Mouse (Mus musculus) liver, embryonic 14.5 days (tissue): ENCODE results near the gene BC016579. TPM values are rescaled to one million over a fixed set of nuclear protein-coding genes. Genes with fewer than 3 reads are reported as not detected.

Experiments used
- ATAC-seq: fragments of 200-750 bp; cut with Nextera tagmentation; 2 replicates; pipeline ENCODE4 v1.8.0; 2017; ENCODE audit warnings: moderate number of reproducible peaks, mild to moderate bottlenecking, moderate library complexity; ENCODE audit not compliant: insufficient read depth
- DNase-seq, 3 experiments: peaks; one replicate each; pipeline ENCODE4 v3.0.0-alpha.2; 2012 to 2013; ENCODE audit warnings: low read depth in 3 of 3, low spot score in 3 of 3
- H3K27ac ChIP-seq: fragments of 300-500 bp; sonication (generic); 2 replicates; pipeline ENCODE4 v1.5.1; 2014; ENCODE audit warnings: moderate library complexity, mild to moderate bottlenecking, control low read depth, inconsistent platforms
- H3K27me3 ChIP-seq: fragments of 300-500 bp; sonication (generic); 2 replicates; pipeline ENCODE4 v1.6.1; 2014; ENCODE audit warnings: mild to moderate bottlenecking, low read length, moderate library complexity; ENCODE audit not compliant: control insufficient read depth, insufficient read depth
- H3K36me3 ChIP-seq: fragments of 300-500 bp; sonication (generic); replicated peaks from 2 replicates; pipeline ENCODE4 v1.6.1; 2014; ENCODE audit warnings: low read depth; ENCODE audit not compliant: control insufficient read depth, insufficient read depth
- H3K4me1 ChIP-seq, 2 experiments: fragments of 200-500 bp in 1 of 2; fragments of 300-500 bp in 1 of 2; sonication (generic) in 1 of 2; replicated peaks; 2 replicates each; pipeline ENCODE4 v1.6.1; 2012 to 2014; ENCODE audit warnings: antibody characterized with exemption in 1 of 2, inconsistent platforms in 1 of 2, low read length in 1 of 2; ENCODE audit not compliant: control insufficient read depth in 2 of 2, insufficient read depth in 2 of 2
- H3K4me2 ChIP-seq: fragments of 300-500 bp; sonication (generic); 2 replicates; pipeline ENCODE4 v1.6.1; 2014; ENCODE audit warnings: low read depth, mild to moderate bottlenecking, control low read depth, moderate library complexity
- H3K4me3 ChIP-seq, 2 experiments: fragments of 200-500 bp in 1 of 2; fragments of 300-500 bp in 1 of 2; sonication (generic) in 1 of 2; 2 replicates each; pipeline ENCODE4 v1.5.1; 2012 to 2014; ENCODE audit warnings: low read depth in 2 of 2, low read length in 2 of 2, mild to moderate bottlenecking in 2 of 2, control low read depth in 1 of 2, inconsistent platforms in 1 of 2, moderate library complexity in 1 of 2; ENCODE audit not compliant: insufficient read depth in 1 of 2
- H3K9ac ChIP-seq: fragments of 300-500 bp; sonication (generic); replicated peaks from 2 replicates; pipeline ENCODE4 v1.6.1; 2014; ENCODE audit warnings: mild to moderate bottlenecking, control low read depth, moderate library complexity
- H3K9me3 ChIP-seq: fragments of 300-500 bp; sonication (generic); 2 replicates; pipeline ENCODE4 v1.6.1; 2016; ENCODE audit warnings: low read length, mixed read lengths; ENCODE audit not compliant: control insufficient read depth
- CTCF ChIP-seq: IDR thresholded peaks from 2 replicates; pipeline ENCODE4 v1.5.1; 2016; ENCODE audit warnings: antibody characterized with exemption, low read depth, control low read depth
- EP300 ChIP-seq: IDR thresholded peaks from 2 replicates; pipeline ENCODE4 v1.6.1; 2016; ENCODE audit warnings: antibody characterized with exemption, low read depth
- WGBS: fragments of 180-500 bp; shearing (Covaris S2); extraction: QIAGEN DNeasy Blood & Tissue Kit; methylation state at CpG from one replicate; pipeline ENCODE4 v1.1.7; 2014; ENCODE audit not compliant: insufficient replicate concordance; 5-methylcytosine and 5-hydroxymethylcytosine counted together
- polyA plus RNA-seq, 2 experiments: library from polyadenylated mRNA; depleted of rRNA in 1 of 2; stranded (reverse) in 1 of 2; unstranded in 1 of 2; fragments of >200 nt; fragmentation: Nextera tagmentation in 1 of 2; extraction: Ambion mirVana in 1 of 2; gene quantifications; 2 replicates each; pipeline versions ENCODE4 v1.2.1 to v1.2.3; 2012 to 2014

The BC016579 gene
- polyA plus RNA-seq, 2 experiments = 0.20 to 0.23 TPM

- Histone ChIP-seq H3K36me3 (no peaks in the 10 kb centered on the region), H3K27me3 (no peaks in the 10 kb centered on the region), H3K4me3 (no peak overlapping the region), H3K4me1 (peaks cover 0 to 4% of the 10 kb centered on the region in 2 experiments; a peak in 2 of 4 replicates), H3K4me2 (no peak overlapping the region), H3K9ac (no peak overlapping the region), H3K9me3 (no peaks in the 10 kb centered on the region), H3K27ac (no peak overlapping the region)
- DNase-seq = peak in 1 of 3 experiments; percentile 22
- peak; percentile 67 for TF ChIP-seq CTCF
- TF ChIP-seq EP300 = no peak
- no peak for ATAC-seq
- 40% methylated on average over 3 of the region's 3 CpGs for WGBS
Measured at GRCm38 (mm10) chr16:45609300-45609699, 44.6 kb downstream of the BC016579 start.

GRCm38 (mm10) chr16:45608481-45608954 is 45.4 kb downstream of the BC016579 start:
- DNase-seq (peak; percentile 12 to 31 (median 24)), ATAC-seq (peak; percentile 69)
- peak; percentile 45; the same call in 1 of the 2 replicates for TF ChIP-seq CTCF
- no peak for TF ChIP-seq EP300
- Histone ChIP-seq H3K27ac (no peak overlapping the region), H3K4me1 (peaks cover 0 to 4% of the 10 kb centered on the region in 2 experiments; a peak in 2 of 4 replicates), H3K36me3 (no peaks in the 10 kb centered on the region), H3K4me2 (no peak overlapping the region), H3K9ac (no peak overlapping the region), H3K27me3 (no peaks in the 10 kb centered on the region), H3K9me3 (no peaks in the 10 kb centered on the region), H3K4me3 (no peak overlapping the region)
- 35% methylated on average over 4 of the region's 4 CpGs for WGBS

- Histone ChIP-seq H3K4me1 (no peaks in the 10 kb centered on the region), H3K4me2 (no peak overlapping the region), H3K4me3 (no peak overlapping the region), H3K9ac (no peak overlapping the region), H3K36me3 (no peaks in the 10 kb centered on the region), H3K9me3 (no peaks in the 10 kb centered on the region), H3K27ac (no peak overlapping the region), H3K27me3 (no peaks in the 10 kb centered on the region)
- no peak for TF ChIP-seq EP300
- no peak for TF ChIP-seq CTCF
- DNase-seq = no peak
- ATAC-seq = no peak
Measured at GRCm38 (mm10) chr16:45595494-45595893, 58.4 kb downstream of the BC016579 start.

- Histone ChIP-seq H3K4me3 (no peak overlapping the region), H3K9me3 (no peaks in the 10 kb centered on the region), H3K9ac (no peak overlapping the region), H3K36me3 (no peaks in the 10 kb centered on the region), H3K27me3 (no peaks in the 10 kb centered on the region), H3K27ac (no peak overlapping the region), H3K4me1 (no peaks in the 10 kb centered on the region), H3K4me2 (no peak overlapping the region)
- ATAC-seq (no peak), DNase-seq (no peak)
- TF ChIP-seq EP300 (no peak), CTCF (no peak)
- 66% methylated on average over 1 of the region's 1 CpGs for WGBS
Measured at GRCm38 (mm10) chr16:45593656-45594055, 60.2 kb downstream of the BC016579 start.

- Histone ChIP-seq H3K27ac (no peak overlapping the region), H3K9ac (no peak overlapping the region), H3K4me3 (no peak overlapping the region), H3K4me2 (no peak overlapping the region), H3K4me1 (no peaks in the 10 kb centered on the region), H3K36me3 (no peaks in the 10 kb centered on the region), H3K27me3 (no peaks in the 10 kb centered on the region), H3K9me3 (no peaks in the 10 kb centered on the region)
- ATAC-seq (no peak), DNase-seq (peak in 1 of 3 experiments; percentile 1)
- 5% methylated on average over 2 of the region's 2 CpGs for WGBS
- TF ChIP-seq CTCF (peak; percentile 54), EP300 (no peak)
Measured at GRCm38 (mm10) chr16:45582512-45582911, 71.4 kb downstream of the BC016579 start.
